Mouse (Mus musculus) heart, adult 2 months (tissue): ENCODE data around the gene Cntln.

Experiments used
- CTCF ChIP-seq: fragments of 200-600 bp; IDR thresholded peaks from 2 replicates; pipeline ENCODE4 v1.8.1; 2022; ENCODE audit warnings: antibody characterized with exemption, mild to moderate bottlenecking, moderate library complexity
- EP300 ChIP-seq: fragments of 200-500 bp; IDR thresholded peaks from 2 replicates; pipeline ENCODE4 v1.6.1; 2011; ENCODE audit warnings: low read depth, low read length, control low read depth; ENCODE audit not compliant: insufficient read depth
- POLR2A ChIP-seq: fragments of 200-500 bp; IDR thresholded peaks from 2 replicates; pipeline ENCODE4 v1.6.1; 2011; ENCODE audit warnings: mild to moderate bottlenecking, low read depth, low read length, control low read depth; ENCODE audit not compliant: insufficient read depth

DNA sequence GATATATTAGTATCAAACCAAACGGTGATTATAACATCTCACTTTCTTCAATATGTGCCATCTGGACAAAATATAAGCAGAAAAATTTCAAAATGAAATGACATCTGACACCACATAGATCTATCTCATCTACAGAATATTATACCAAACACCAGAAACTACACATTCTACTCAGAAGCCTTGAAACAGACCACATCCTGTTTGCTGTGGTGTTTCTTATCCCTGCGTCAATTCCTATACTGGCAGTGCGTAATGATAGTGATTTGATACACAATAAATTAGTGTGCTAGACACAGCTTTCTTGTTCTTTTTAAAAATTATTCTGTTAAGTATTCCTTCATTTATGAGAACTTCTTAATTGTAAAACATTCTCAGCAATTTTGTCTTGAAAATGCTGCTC lies 62.3 kb downstream of the Cntln start:
- TF ChIP-seq POLR2A (no peak), CTCF (no peak), EP300 (no peak)
